Mouse (Mus musculus) G1E (cell line): ENCODE measurements around the gene Mettl24.

Experiments
- CTCF ChIP-seq: IDR thresholded peaks from 2 replicates; pipeline ENCODE4 v1.5.1; 2012; ENCODE audit warnings: low read depth, low read length, inconsistent platforms, mixed read lengths
- TAL1 ChIP-seq: conservative IDR thresholded peaks from 2 replicates; pipeline ENCODE4 v1.6.1; 2012; ENCODE audit warnings: low read depth, low read length, inconsistent platforms, mixed read lengths

- TF ChIP-seq CTCF (no peak), TAL1 (no peak)
Observed at GRCm38 (mm10) chr10:40761010-40761752, 78.1 kb downstream of the Mettl24 start.
